Mouse (Mus musculus) ES-Bruce4 (cell line): ENCODE results near the gene Acsm2. TPM values are rescaled to one million over a fixed set of nuclear protein-coding genes. Genes with fewer than 3 reads are reported as not detected.

Experiments used
- H3K27ac ChIP-seq: 2 replicates; pipeline ENCODE4 v1.5.1; 2012; ENCODE audit warnings: low read length, inconsistent platforms; ENCODE audit not compliant: insufficient read depth
- H3K27me3 ChIP-seq: 2 replicates; pipeline ENCODE4 v1.6.1; 2012; ENCODE audit warnings: mild to moderate bottlenecking, low read length, inconsistent platforms; ENCODE audit not compliant: control insufficient read depth, poor library complexity, insufficient read depth, severe bottlenecking
- H3K36me3 ChIP-seq: 2 replicates; pipeline ENCODE4 v1.6.1; 2012; ENCODE audit warnings: inconsistent platforms, mild to moderate bottlenecking, low read length, moderate library complexity; ENCODE audit not compliant: control insufficient read depth, poor library complexity, insufficient read depth, severe bottlenecking
- H3K4me1 ChIP-seq: one replicate; pipeline ENCODE4 v1.8.1; 2011; ENCODE audit warnings: low read length; ENCODE audit not compliant: control insufficient read depth, insufficient read depth
- H3K4me3 ChIP-seq: 2 replicates; pipeline ENCODE4 v1.5.1; 2011; ENCODE audit warnings: low read depth, mild to moderate bottlenecking, low read length
- H3K9ac ChIP-seq: 2 replicates; pipeline ENCODE4 v1.6.1; 2012; ENCODE audit warnings: low read depth, mild to moderate bottlenecking, inconsistent platforms; ENCODE audit not compliant: poor library complexity, severe bottlenecking
- H3K9me3 ChIP-seq: replicated peaks from 2 replicates; pipeline ENCODE4 v1.6.1; 2012; ENCODE audit warnings: mild to moderate bottlenecking, low read length, inconsistent platforms; ENCODE audit not compliant: control insufficient read depth, poor library complexity, insufficient read depth, severe bottlenecking
- CTCF ChIP-seq: IDR thresholded peaks from one replicate; pipeline ENCODE4 v1.8.1; 2011; ENCODE audit warnings: low read depth, low read length
- EP300 ChIP-seq: IDR thresholded peaks from 2 replicates; pipeline ENCODE4 v1.6.1; 2011; ENCODE audit warnings: low read depth, low read length; ENCODE audit not compliant: insufficient read depth
- POLR2A ChIP-seq: IDR thresholded peaks from one replicate; pipeline ENCODE4 v1.8.1; 2011; ENCODE audit warnings: low read length; ENCODE audit not compliant: insufficient read depth
- polyA plus RNA-seq: library from polyadenylated mRNA; stranded (reverse); fragments of >200 nt; gene quantifications from 2 replicates; pipeline ENCODE4 v1.2.4, GENCODE M21; 2011; ENCODE audit warnings: low read depth; ENCODE audit not compliant: missing spikeins, insufficient read depth, insufficient read length

Gene Acsm2
- polyA plus RNA-seq, 1 experiment: not detected

- no peaks in the 10 kb centered on the region for H3K9me3 ChIP-seq
- no peaks in the 10 kb centered on the region for H3K27me3 ChIP-seq
- no peak for TF ChIP-seq CTCF
- no peak for TF ChIP-seq EP300
- H3K27ac ChIP-seq: no peak overlapping the region
- H3K4me1 ChIP-seq: peaks cover 1% of the 10 kb centered on the region
- H3K4me3 ChIP-seq: no peak overlapping the region
- no peaks in the 10 kb centered on the region for H3K36me3 ChIP-seq
- no peak overlapping the region for H3K9ac ChIP-seq
These were observed 41.2 kb downstream of the Acsm2 start for GRCm38 (mm10) chr7:119595306-119595705.

- no peaks in the 10 kb centered on the region for H3K9me3 ChIP-seq
- TF ChIP-seq POLR2A (no peak), EP300 (no peak), CTCF (no peak)
- H3K27me3 ChIP-seq: no peaks in the 10 kb centered on the region
- H3K4me1 ChIP-seq: peaks cover 1% of the 10 kb centered on the region
- H3K4me3 ChIP-seq: no peak overlapping the region
- H3K36me3 ChIP-seq: no peaks in the 10 kb centered on the region
- H3K27ac ChIP-seq: no peak overlapping the region
- H3K9ac ChIP-seq: no peak overlapping the region
These were observed 42.4 kb downstream of the Acsm2 start for GRCm38 (mm10) chr7:119596536-119596935.

GRCm38 (mm10) chr7:119601195-119601953, 47.2 kb downstream of the Acsm2 start:
- no peaks in the 10 kb centered on the region for H3K27me3 ChIP-seq
- H3K4me1 ChIP-seq: no peaks in the 10 kb centered on the region
- no peaks in the 10 kb centered on the region for H3K36me3 ChIP-seq
- no peak overlapping the region for H3K9ac ChIP-seq
- H3K9me3 ChIP-seq: no peaks in the 10 kb centered on the region
- H3K4me3 ChIP-seq: no peak overlapping the region
- H3K27ac ChIP-seq: no peak overlapping the region
- no peak for TF ChIP-seq POLR2A
- no peak for TF ChIP-seq EP300
- TF ChIP-seq CTCF: no peak

DNA sequence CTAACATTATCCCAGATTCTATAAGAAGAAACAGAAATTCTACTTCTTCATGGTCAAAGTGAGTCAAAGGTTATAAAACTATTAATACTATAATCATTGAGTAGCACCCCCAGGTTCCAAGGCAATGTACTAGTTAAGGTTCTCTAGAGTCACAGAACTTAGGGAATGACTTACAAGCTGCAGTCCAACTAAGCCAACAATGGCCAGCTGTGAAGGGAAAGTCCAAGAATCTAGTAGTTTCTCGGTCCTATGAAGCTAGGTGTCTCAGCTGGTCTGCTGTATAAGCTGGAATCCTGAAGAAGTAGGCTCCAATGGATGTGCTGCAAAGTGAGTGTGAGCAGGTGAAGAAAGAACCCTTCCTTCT, 47.8 kb downstream of the Acsm2 start:
- no peaks in the 10 kb centered on the region for H3K9me3 ChIP-seq
- H3K9ac ChIP-seq: no peak overlapping the region
- H3K4me3 ChIP-seq: no peak overlapping the region
- H3K36me3 ChIP-seq: no peaks in the 10 kb centered on the region
- H3K27ac ChIP-seq: no peak overlapping the region
- no peaks in the 10 kb centered on the region for H3K27me3 ChIP-seq
- no peaks in the 10 kb centered on the region for H3K4me1 ChIP-seq
- TF ChIP-seq CTCF (no peak), POLR2A (no peak), EP300 (no peak)

DNA sequence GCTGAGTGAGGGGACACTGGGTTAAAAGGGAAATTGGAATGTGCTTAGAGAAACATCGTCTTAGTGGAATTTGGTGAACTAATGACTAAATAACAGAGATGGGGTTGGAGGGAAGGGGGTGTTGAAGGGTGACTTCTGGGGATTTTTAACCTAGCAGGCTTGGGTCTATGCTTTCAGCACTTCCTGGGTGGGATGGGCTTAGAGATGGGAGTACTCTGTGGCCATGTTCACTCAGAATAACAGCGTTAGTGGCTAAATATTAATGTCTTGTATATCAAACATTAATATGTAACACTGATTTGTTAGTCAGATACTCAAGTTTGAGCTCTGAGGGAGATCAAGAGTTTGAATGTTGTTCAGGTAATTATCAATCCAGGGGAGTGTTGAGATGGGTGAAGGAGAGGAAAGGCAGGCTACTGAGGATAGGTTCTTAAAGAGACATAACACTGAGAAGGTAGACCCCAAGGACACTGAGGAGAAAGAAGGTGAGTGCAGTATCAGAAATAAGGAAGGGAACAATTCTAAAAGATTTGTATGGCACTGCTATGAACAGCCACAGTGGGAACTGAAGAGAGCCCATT, 50.9 kb downstream of the Acsm2 start:
- H3K4me3 ChIP-seq: no peak overlapping the region
- no peaks in the 10 kb centered on the region for H3K4me1 ChIP-seq
- no peaks in the 10 kb centered on the region for H3K9me3 ChIP-seq
- H3K9ac ChIP-seq: no peak overlapping the region
- no peak for TF ChIP-seq CTCF
- no peak for TF ChIP-seq POLR2A
- no peak for TF ChIP-seq EP300
- no peaks in the 10 kb centered on the region for H3K27me3 ChIP-seq
- H3K36me3 ChIP-seq: no peaks in the 10 kb centered on the region
- no peak overlapping the region for H3K27ac ChIP-seq

DNA sequence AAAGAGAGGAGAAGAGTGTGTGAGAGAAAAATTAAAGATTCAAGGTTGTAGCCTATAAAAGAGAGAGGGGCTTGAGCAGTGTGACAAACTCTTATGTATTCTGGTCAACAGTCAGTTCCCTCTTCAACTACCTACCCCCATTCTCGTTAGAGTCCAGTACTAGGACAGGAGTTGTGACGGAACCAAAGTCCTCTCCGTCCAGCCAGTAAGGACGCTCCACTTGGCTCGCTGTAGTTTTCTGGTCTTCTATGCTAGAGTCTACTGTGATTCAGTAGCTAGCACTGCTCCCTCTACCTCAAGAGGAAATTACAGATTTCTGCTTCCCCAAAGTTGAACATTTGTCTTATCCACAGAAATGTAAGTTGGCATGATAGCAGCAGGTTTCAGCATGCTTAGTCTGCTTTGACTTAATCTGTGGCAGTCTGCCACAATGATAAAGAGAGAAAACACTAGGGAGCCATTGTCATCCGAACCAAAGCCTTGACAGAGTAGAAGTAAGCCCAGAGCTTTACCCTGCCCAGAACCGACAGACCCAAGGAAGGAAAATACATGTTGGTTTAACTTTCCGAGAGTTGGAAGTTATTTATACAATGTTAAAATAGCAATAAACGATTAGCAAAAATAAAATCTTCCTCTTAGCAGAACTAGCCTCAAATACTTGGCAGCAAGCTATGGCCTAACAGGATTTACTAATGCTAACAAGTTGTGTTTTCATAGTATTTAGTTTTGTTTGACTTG, 52.0 kb downstream of the Acsm2 start:
- TF ChIP-seq POLR2A (no peak), EP300 (no peak), CTCF (no peak)
- Histone ChIP-seq H3K27ac (no peak overlapping the region), H3K9ac (no peak overlapping the region), H3K36me3 (no peaks in the 10 kb centered on the region), H3K4me3 (no peak overlapping the region), H3K4me1 (no peaks in the 10 kb centered on the region), H3K9me3 (no peaks in the 10 kb centered on the region), H3K27me3 (no peaks in the 10 kb centered on the region)
